Mouse (Mus musculus) urinary bladder, adult 2 months (tissue): ENCODE results near the gene Pkd2l1. TPM values are rescaled to one million over a fixed set of nuclear protein-coding genes. Genes with fewer than 3 reads are reported as not detected.

Experiments
- DNase-seq: peaks from one replicate; pipeline ENCODE4 v3.0.0; 2022; ENCODE audit warnings: low spot score
- polyA plus RNA-seq: library from polyadenylated mRNA; depleted of rRNA; stranded (reverse); fragments of >200 nt; gene quantifications from 2 replicates; pipeline ENCODE4 v1.2.3, GENCODE M21; 2012; rRNA removed

Gene Pkd2l1
- polyA plus RNA-seq, result 0.01 TPM in 1 of 2 replicates, not detected in the other

GRCm38 (mm10) chr19:44192342-44192741 is at the start of gene Pkd2l1:
TSS of gene Pkd2l1 (minus strand) at chr19:44192442.
- DNase-seq, result no peak

- DNase-seq, result no peak
Measured at GRCm38 (mm10) chr19:44238906-44239305, 46.7 kb upstream of the Pkd2l1 start.

- no peak for DNase-seq
Measured at GRCm38 (mm10) chr19:44237471-44238006, 45.3 kb upstream of the Pkd2l1 start.

- no peak for DNase-seq
Measured at GRCm38 (mm10) chr19:44231608-44232151, 39.4 kb upstream of the Pkd2l1 start.

- DNase-seq, result no peak
Measured at GRCm38 (mm10) chr19:44230212-44230611, 38.0 kb upstream of the Pkd2l1 start.

- DNase-seq, result no peak
Measured at GRCm38 (mm10) chr19:44229776-44230175, 37.5 kb upstream of the Pkd2l1 start.

- DNase-seq, result no peak
Measured at GRCm38 (mm10) chr19:44225728-44226127, 33.5 kb upstream of the Pkd2l1 start.

- no peak for DNase-seq
Measured at GRCm38 (mm10) chr19:44217958-44218525, 25.8 kb upstream of the Pkd2l1 start.

- no peak for DNase-seq
Measured at GRCm38 (mm10) chr19:44215255-44215654, 23.0 kb upstream of the Pkd2l1 start.

- no peak for DNase-seq
Measured at GRCm38 (mm10) chr19:44207079-44207478, 14.8 kb upstream of the Pkd2l1 start.

GRCm38 (mm10) chr19:44203015-44203564 is 10.8 kb upstream of the Pkd2l1 start, which contains the start of gene Scd3:
TSS of gene Scd3 (plus strand) at chr19:44203269.
- DNase-seq, result no peak

- no peak for DNase-seq
Measured at GRCm38 (mm10) chr19:44198964-44199363, 6.7 kb upstream of the Pkd2l1 start.

- no peak for DNase-seq
Measured at GRCm38 (mm10) chr19:44198494-44198893, 6.3 kb upstream of the Pkd2l1 start.

GRCm38 (mm10) chr19:44197053-44197852 is 5.0 kb upstream of the Pkd2l1 start:
- DNase-seq, result no peak

- no peak for DNase-seq
Measured at GRCm38 (mm10) chr19:44195138-44195537, 2.9 kb upstream of the Pkd2l1 start.

- no peak for DNase-seq
Measured at GRCm38 (mm10) chr19:44193906-44194305, 1.7 kb upstream of the Pkd2l1 start.

GRCm38 (mm10) chr19:44189056-44189455 is 3.2 kb downstream of the Pkd2l1 start:
- DNase-seq, result no peak

- DNase-seq, result no peak
Measured at GRCm38 (mm10) chr19:44183968-44184367, 8.3 kb downstream of the Pkd2l1 start.

GRCm38 (mm10) chr19:44180502-44180901 is 11.7 kb downstream of the Pkd2l1 start:
- no peak for DNase-seq

- DNase-seq, result no peak
Measured at GRCm38 (mm10) chr19:44176741-44177140, 15.5 kb downstream of the Pkd2l1 start.

- DNase-seq, result no peak
Measured at GRCm38 (mm10) chr19:44174835-44175234, 17.4 kb downstream of the Pkd2l1 start.

GRCm38 (mm10) chr19:44161515-44161914 is 30.7 kb downstream of the Pkd2l1 start:
- no peak for DNase-seq
